Mouse (Mus musculus): Measurements from ENCODE around the gene Fgfr2. TPM values are rescaled to one million over a fixed set of nuclear protein-coding genes. Genes with fewer than 3 reads are reported as not detected.
"Not testable (repeated sequence)": the region's sequence is repeated elsewhere in the genome, so short reads cannot be mapped to it uniquely, and the experiment has no call there.

The Fgfr2 gene
- polyA plus RNA-seq, 1 experiment, result 12.0 TPM

DNA sequence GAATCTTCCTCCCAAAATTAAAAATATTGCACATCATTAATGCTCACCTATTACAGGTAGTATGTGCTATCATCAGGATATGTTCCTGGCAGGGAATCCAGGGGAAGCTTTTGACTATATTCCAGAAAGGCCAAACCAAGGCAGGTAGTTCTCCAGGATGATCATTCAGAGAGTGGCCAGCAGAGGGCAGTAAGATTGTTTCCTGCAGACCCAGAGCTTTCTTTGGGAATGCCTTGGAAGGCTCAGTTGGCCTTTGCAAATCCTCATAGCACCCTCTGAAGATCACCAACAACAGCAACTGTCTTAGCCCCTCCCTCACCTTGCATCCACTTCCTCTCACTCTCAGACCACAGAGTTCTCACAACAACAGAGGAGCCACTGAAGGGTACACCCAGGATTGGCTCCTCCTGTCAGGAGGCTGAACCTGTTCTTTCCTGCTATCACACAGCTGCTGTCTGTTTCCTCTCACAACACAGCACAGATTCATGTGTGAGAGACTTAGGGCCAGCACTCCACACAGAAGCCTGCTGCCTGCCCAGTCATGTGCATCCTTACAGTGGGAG lies 2068.3 kb downstream of the Fgfr2 start:
- Histone ChIP-seq H3K4me3 (ENCODE audit: insufficient read depth, low read depth, low read length) (no peak overlapping the region), H3K27ac (replicated peaks; ENCODE audit: low read depth, low read length) (no peak overlapping the region), H3K4me1 (ENCODE audit: control insufficient read depth, insufficient read depth, insufficient read length, low read length) (no peaks in the 10 kb centered on the region)

- not testable (repeated sequence) for H3K4me1 ChIP-seq (ENCODE audit: control insufficient read depth, insufficient read depth, insufficient read length, low read length); H3K27ac ChIP-seq (replicated peaks; ENCODE audit: low read depth, low read length); H3K4me3 ChIP-seq (ENCODE audit: insufficient read depth, low read depth, low read length)
These were observed 2073.3 kb downstream of the Fgfr2 start for GRCm38 (mm10) chr7:131049829-131050228.

DNA sequence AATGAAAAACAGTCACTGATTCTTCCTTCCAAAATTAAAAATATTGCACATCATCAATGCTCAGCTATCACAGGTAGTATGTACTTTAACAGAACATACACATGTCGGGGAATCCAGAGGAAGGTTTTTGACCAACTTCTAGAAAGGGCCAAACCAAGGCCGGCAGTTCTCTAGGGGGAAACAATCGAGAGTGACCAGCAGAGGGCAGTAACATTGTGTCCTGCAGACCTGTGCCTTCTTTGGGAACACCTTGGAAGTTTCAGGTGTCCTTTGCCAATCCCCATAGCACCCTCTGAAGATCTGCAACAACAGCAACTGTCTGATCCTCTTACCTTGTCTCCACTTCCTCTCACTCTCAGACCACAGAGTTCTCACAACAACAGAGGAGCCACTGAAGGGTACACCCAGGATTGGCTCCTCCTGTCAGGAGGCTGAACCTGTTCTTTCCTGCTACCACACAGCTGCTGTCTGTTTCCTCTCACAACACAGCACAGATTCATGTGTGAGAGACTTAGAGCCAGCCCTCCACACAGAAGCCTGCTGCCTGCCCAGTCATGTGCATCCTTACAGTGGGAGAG lies 2077.8 kb downstream of the Fgfr2 start:
- not testable (repeated sequence) for H3K27ac ChIP-seq (replicated peaks; ENCODE audit: low read depth, low read length); H3K4me1 ChIP-seq (ENCODE audit: control insufficient read depth, insufficient read depth, insufficient read length, low read length); H3K4me3 ChIP-seq (ENCODE audit: insufficient read depth, low read depth, low read length)

DNA sequence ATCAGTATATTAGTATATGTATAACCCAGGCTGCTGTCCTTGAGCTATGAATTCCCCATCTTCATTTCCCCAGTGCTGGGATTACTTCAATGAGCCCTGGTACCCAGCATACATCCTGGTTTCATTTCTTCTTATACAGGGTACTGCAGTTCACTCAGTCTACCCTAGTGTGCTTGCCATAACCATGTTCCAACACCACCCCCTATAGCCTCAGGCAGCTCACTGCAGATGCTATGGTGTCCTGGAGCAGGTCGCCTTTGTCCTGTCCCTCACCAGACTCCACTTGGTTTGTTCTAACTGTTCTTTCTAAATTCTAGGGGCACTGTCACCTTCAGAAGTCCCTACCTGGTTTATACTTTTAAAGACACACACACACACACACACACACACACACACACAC lies 2080.5 kb downstream of the Fgfr2 start:
- no peak overlapping the region for H3K27ac ChIP-seq (replicated peaks; ENCODE audit: low read depth, low read length)
- H3K4me3 ChIP-seq (ENCODE audit: insufficient read depth, low read depth, low read length), result no peak overlapping the region
- no peaks in the 10 kb centered on the region for H3K4me1 ChIP-seq (ENCODE audit: control insufficient read depth, insufficient read depth, insufficient read length, low read length)

- H3K27ac ChIP-seq (replicated peaks; ENCODE audit: low read depth, low read length); H3K4me1 ChIP-seq (ENCODE audit: control insufficient read depth, insufficient read depth, insufficient read length, low read length); H3K4me3 ChIP-seq (ENCODE audit: insufficient read depth, low read depth, low read length): not testable (repeated sequence)
These were observed 2082.4 kb downstream of the Fgfr2 start for GRCm38 (mm10) chr7:131040760-131041159.

DNA sequence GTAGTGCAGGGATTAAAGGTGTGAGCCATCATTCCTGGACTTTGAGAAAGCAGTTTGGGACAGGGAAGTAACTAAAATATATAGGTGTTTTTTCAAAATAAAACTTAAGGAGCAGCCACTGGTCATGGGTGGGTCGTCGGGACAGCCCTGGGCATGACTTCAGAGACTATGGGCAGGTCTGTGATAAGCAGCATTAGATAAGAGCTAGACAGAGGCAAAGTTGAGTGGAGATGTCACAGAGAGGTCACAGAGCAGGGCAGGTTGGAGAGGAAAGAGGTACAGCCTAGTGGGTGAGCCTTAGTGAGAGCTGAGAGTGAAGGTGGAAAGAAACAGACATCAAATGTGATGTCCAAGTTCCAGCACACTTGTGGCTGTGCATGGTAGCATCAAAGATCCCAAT lies 2086.1 kb downstream of the Fgfr2 start:
- Histone ChIP-seq H3K27ac (replicated peaks; ENCODE audit: low read depth, low read length) (no peak overlapping the region), H3K4me1 (ENCODE audit: control insufficient read depth, insufficient read depth, insufficient read length, low read length) (no peaks in the 10 kb centered on the region), H3K4me3 (ENCODE audit: insufficient read depth, low read depth, low read length) (no peak overlapping the region)

GRCm38 (mm10) chr7:131036396-131036795 lies 2086.8 kb downstream of the Fgfr2 start:
- H3K4me3 ChIP-seq (ENCODE audit: insufficient read depth, low read depth, low read length), result no peak overlapping the region
- no peak overlapping the region for H3K27ac ChIP-seq (replicated peaks; ENCODE audit: low read depth, low read length)
- H3K4me1 ChIP-seq (ENCODE audit: control insufficient read depth, insufficient read depth, insufficient read length, low read length), result no peaks in the 10 kb centered on the region

- H3K4me1 ChIP-seq (ENCODE audit: control insufficient read depth, insufficient read depth, insufficient read length, low read length), result no peaks in the 10 kb centered on the region
- no peak within 1 kb of the TSS for H3K4me3 ChIP-seq (ENCODE audit: insufficient read depth, low read depth, low read length)
These were observed 2091.4 kb downstream of the Fgfr2 start, which contains the start of gene Dmbt1 for GRCm38 (mm10) chr7:131031755-131032154. Gene Dmbt1 (plus strand): TSS chr7:131032053.

DNA sequence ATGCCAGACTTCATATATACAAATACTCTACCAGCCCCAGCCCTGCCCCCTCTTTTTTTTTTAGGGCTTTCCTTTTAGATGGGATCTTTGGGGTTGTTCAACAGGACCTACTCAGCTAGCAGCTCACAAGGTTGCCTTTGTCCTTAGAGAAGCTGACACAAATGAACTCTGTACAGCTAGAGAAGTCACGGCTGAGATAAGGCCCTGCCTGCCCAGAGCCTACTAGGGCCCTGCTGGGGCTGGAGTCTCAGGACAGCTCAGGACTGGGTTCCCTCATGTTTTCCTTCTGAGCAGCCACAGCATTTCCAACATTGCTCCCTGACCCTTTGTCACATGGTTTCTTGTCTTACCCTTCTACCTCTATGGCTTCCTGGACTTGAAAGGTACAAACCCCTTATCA lies 2095.6 kb downstream of the Fgfr2 start:
- Histone ChIP-seq H3K4me1 (ENCODE audit: control insufficient read depth, insufficient read depth, insufficient read length, low read length) (no peaks in the 10 kb centered on the region), H3K27ac (replicated peaks; ENCODE audit: low read depth, low read length) (no peak overlapping the region), H3K4me3 (ENCODE audit: insufficient read depth, low read depth, low read length) (no peak overlapping the region)

More at GRCm38 (mm10) chr7:131031755-131032154, 2091.4 kb downstream of the Fgfr2 start, which contains the start of gene Dmbt1:
- H3K27ac ChIP-seq (replicated peaks; ENCODE audit: low read depth, low read length), result no peak within 1 kb of the TSS

GRCm38 (mm10) chr7:131024807-131025206 lies 2098.3 kb downstream of the Fgfr2 start:
- Histone ChIP-seq H3K4me3 (ENCODE audit: insufficient read depth, low read depth, low read length) (no peak overlapping the region), H3K27ac (replicated peaks; ENCODE audit: low read depth, low read length) (no peak overlapping the region), H3K4me1 (ENCODE audit: control insufficient read depth, insufficient read depth, insufficient read length, low read length) (no peaks in the 10 kb centered on the region)

- Histone ChIP-seq H3K27ac (replicated peaks; ENCODE audit: low read depth, low read length) (no peak overlapping the region), H3K4me1 (ENCODE audit: control insufficient read depth, insufficient read depth, insufficient read length, low read length) (no peaks in the 10 kb centered on the region), H3K4me3 (ENCODE audit: insufficient read depth, low read depth, low read length) (no peak overlapping the region)
These were observed 2104.0 kb downstream of the Fgfr2 start for GRCm38 (mm10) chr7:131019181-131019580.

DNA sequence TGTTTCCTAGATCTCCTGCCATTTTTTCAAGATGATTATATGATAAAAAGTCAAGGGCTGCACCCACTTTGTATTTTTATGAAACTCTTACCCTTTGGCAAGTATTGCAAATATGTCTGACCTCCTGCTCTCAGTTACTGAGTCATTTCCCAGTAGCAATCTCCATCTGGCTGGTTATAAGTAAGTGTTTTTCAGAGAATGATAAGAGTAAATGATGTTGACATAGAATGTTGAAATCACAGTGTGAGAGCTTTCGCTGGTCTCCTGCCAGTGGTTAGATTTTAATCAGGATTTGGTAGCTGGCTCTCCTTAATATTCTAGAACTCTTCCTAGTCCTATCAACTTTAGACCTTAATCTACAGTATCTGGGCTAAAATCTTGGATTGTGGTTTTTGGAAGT lies 2111.2 kb downstream of the Fgfr2 start:
- Histone ChIP-seq H3K27ac (replicated peaks; ENCODE audit: low read depth, low read length) (no peak overlapping the region), H3K4me3 (ENCODE audit: insufficient read depth, low read depth, low read length) (no peak overlapping the region), H3K4me1 (ENCODE audit: control insufficient read depth, insufficient read depth, insufficient read length, low read length) (no peaks in the 10 kb centered on the region)

- H3K4me3 ChIP-seq (ENCODE audit: insufficient read depth, low read depth, low read length), result no peak overlapping the region
- no peaks in the 10 kb centered on the region for H3K4me1 ChIP-seq (ENCODE audit: control insufficient read depth, insufficient read depth, insufficient read length, low read length)
- no peak overlapping the region for H3K27ac ChIP-seq (replicated peaks; ENCODE audit: low read depth, low read length)
These were observed 2114.0 kb downstream of the Fgfr2 start for GRCm38 (mm10) chr7:131009178-131009577.

- Histone ChIP-seq H3K27ac (replicated peaks; ENCODE audit: low read depth, low read length) (no peak overlapping the region), H3K4me3 (ENCODE audit: insufficient read depth, low read depth, low read length) (no peak overlapping the region), H3K4me1 (ENCODE audit: control insufficient read depth, insufficient read depth, insufficient read length, low read length) (no peaks in the 10 kb centered on the region)
These were observed 2115.9 kb downstream of the Fgfr2 start for GRCm38 (mm10) chr7:131007221-131007620.

GRCm38 (mm10) chr7:131004071-131004470 lies 2119.1 kb downstream of the Fgfr2 start:
- H3K4me3 ChIP-seq (ENCODE audit: insufficient read depth, low read depth, low read length), result no peak overlapping the region
- no peak overlapping the region for H3K27ac ChIP-seq (replicated peaks; ENCODE audit: low read depth, low read length)
- no peaks in the 10 kb centered on the region for H3K4me1 ChIP-seq (ENCODE audit: control insufficient read depth, insufficient read depth, insufficient read length, low read length)

- Histone ChIP-seq H3K27ac (replicated peaks; ENCODE audit: low read depth, low read length) (no peak overlapping the region), H3K4me1 (ENCODE audit: control insufficient read depth, insufficient read depth, insufficient read length, low read length) (no peaks in the 10 kb centered on the region), H3K4me3 (ENCODE audit: insufficient read depth, low read depth, low read length) (no peak overlapping the region)
These were observed 2121.0 kb downstream of the Fgfr2 start for GRCm38 (mm10) chr7:131001976-131002726.
